Mouse (Mus musculus) midbrain, embryonic 10.5 days (tissue): ENCODE measurements around the gene Ccdc146. TPM values are rescaled to one million over a fixed set of nuclear protein-coding genes. Genes with fewer than 3 reads are reported as not detected.

Experiments
- DNase-seq: peaks from one replicate; pipeline ENCODE4 v3.0.0-alpha.2; 2017; ENCODE audit warnings: low spot score
- H3K27ac ChIP-seq: fragments of 300-500 bp; sonication (generic); replicated peaks from 2 replicates; pipeline ENCODE4 v1.5.1; 2016; ENCODE audit warnings: mild to moderate bottlenecking
- H3K27me3 ChIP-seq: fragments of 300-500 bp; sonication (generic); 2 replicates; pipeline ENCODE4 v1.6.1; 2016; ENCODE audit warnings: low read depth, mild to moderate bottlenecking; ENCODE audit not compliant: poor library complexity, severe bottlenecking
- H3K36me3 ChIP-seq: fragments of 300-500 bp; sonication (generic); 2 replicates; pipeline ENCODE4 v1.6.1; 2016; ENCODE audit warnings: mild to moderate bottlenecking, moderate library complexity
- H3K4me1 ChIP-seq: fragments of 300-500 bp; sonication (generic); 2 replicates; pipeline ENCODE4 v1.6.1; 2016
- H3K4me3 ChIP-seq: fragments of 300-500 bp; sonication (generic); 2 replicates; pipeline ENCODE4 v1.5.1; 2016; ENCODE audit warnings: mild to moderate bottlenecking, moderate library complexity
- H3K9me3 ChIP-seq: fragments of 300-500 bp; sonication (generic); replicated peaks from 2 replicates; pipeline ENCODE4 v1.6.1; 2016; ENCODE audit warnings: mild to moderate bottlenecking
- WGBS: fragments of 180-500 bp; shearing (Covaris S2); methylation state at CpG from one replicate; pipeline ENCODE4 v1.1.7; 2016; 5-methylcytosine and 5-hydroxymethylcytosine counted together
- polyA plus RNA-seq: library from polyadenylated mRNA; unstranded; fragments of >200 nt; fragmentation: Nextera tagmentation; extraction: Ambion mirVana; gene quantifications from 2 replicates; pipeline ENCODE4 v1.2.1, GENCODE M21; 2016

Gene Ccdc146
- polyA plus RNA-seq, 1 experiment from 2014 or later, result 0.12 TPM

DNA sequence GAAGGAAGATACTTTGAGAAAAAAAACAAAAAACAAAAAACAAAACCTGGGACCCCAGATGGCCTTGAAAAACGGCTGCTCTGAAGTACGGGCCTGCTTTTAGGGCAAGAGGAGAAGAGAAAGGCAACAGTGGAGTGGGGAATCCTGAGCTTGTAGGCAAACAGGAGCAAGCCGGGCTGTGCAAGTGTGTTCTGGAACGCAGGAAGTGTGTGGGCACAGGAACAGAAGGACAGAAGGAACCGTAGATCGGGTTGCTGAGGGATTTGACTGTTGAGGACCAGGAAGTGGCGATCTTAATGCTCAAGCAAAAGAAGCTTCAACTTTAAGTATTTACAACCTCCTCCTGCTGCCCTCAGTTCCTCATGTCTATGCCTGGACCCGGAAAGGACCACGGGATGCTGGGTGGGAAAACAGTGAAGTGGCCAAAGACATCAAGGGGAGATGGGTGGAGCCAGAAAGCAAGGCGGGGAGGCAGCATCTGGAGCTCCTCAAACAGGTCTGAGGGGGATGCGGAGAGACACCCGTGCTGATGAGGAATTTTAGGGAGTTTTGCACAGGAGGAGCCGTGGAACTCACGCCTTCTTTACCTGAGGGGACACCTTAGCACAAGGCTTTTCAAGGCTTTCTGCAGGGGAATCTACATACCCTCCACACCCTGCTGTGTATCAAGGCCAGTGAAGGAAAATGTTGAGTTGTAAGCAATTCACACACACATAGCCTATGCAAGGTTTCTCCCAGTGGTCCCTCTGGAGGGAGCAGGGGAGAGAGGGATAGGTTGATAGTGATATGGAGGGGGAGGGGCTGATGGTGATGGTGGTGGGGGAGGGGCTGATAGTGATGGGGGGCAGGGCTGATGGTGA, 40.9 kb downstream of the Ccdc146 start:
- H3K36me3 ChIP-seq, result no peaks in the 10 kb centered on the region
- no peak overlapping the region for H3K4me3 ChIP-seq
- peaks cover 3% of the 10 kb centered on the region; the same call in 1 of the 2 replicates for H3K4me1 ChIP-seq
- H3K27ac ChIP-seq, result no peak overlapping the region; the same call in 1 of the 2 replicates
- WGBS, result 44% methylated on average over 14 of the region's 14 CpGs
- no peak for DNase-seq
- no peaks in the 10 kb centered on the region for H3K9me3 ChIP-seq
- no peaks in the 10 kb centered on the region for H3K27me3 ChIP-seq

DNA sequence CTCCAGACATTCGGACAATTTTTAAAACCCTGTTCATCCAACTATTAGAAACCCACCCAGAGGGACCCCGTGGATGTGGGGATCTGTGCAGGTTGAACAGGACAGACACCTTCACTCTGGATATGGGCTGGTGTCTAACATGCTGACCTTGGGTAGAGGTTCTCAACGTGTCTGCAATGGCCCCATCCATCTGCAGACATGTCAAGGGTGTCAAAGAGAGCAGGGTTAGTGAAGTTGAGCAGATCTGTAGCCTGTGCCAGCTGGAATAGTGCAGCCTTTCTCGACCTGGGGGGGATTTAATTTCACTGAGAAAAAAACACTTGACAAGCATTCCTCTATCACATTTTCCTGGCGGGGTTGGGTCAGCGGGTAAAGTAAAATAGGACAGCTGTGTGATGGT, 41.8 kb downstream of the Ccdc146 start:
- no peaks in the 10 kb centered on the region for H3K9me3 ChIP-seq
- peaks cover 3% of the 10 kb centered on the region; the same call in 1 of the 2 replicates for H3K4me1 ChIP-seq
- no peak overlapping the region for H3K27ac ChIP-seq
- 81% methylated on average over 6 of the region's 6 CpGs for WGBS
- H3K4me3 ChIP-seq, result no peak overlapping the region
- H3K27me3 ChIP-seq, result no peaks in the 10 kb centered on the region
- H3K36me3 ChIP-seq, result no peaks in the 10 kb centered on the region
- DNase-seq, result no peak

DNA sequence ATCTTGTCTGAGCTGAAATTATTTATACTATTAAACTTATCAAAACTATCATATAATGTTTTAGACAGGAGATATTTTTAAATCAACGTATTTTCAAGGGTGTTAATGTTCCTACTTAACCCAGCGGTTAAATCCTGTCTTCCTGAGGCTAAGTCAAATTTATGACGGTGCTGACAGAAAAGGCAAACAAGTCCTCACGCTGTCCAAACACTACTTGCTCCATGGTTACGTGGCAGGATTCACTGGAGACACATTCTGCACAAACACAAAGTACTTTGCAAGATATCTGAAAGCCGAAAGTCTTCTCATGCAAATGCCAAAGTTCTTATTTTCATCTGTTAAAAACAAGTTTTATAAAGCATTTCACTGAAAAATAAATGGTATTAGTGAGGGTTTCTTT, 42.5 kb downstream of the Ccdc146 start:
- Histone ChIP-seq H3K4me1 (peaks cover 3% of the 10 kb centered on the region; the same call in 1 of the 2 replicates), H3K9me3 (no peaks in the 10 kb centered on the region), H3K4me3 (no peak overlapping the region), H3K36me3 (no peaks in the 10 kb centered on the region), H3K27me3 (no peaks in the 10 kb centered on the region), H3K27ac (no peak overlapping the region)
- WGBS, result 78% methylated on average over 6 of the region's 6 CpGs
- no peak for DNase-seq

DNA sequence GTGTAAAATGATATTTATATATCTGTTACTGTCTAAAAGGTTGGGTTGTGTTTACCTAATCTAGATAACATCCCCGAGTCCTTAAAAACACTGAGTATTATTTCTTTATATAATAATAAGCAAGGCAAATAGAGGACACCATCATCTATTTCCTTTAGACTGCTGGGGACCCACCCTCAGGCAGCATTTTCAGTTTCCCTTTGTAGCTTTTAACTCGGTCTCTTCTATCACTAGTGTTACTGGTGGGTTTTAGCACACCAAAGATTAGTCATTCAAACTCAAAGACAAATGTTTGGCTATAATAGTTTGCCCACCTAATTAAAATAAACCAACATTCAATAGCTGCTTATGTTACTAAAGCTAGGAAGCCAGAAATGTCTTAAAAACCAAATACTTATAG, 46.1 kb downstream of the Ccdc146 start:
- Histone ChIP-seq H3K27ac (no peak overlapping the region), H3K36me3 (no peaks in the 10 kb centered on the region), H3K4me3 (no peak overlapping the region), H3K27me3 (peaks cover 6% of the 10 kb centered on the region; the same call in 1 of the 2 replicates), H3K4me1 (peaks cover 2% of the 10 kb centered on the region; the same call in 1 of the 2 replicates), H3K9me3 (no peaks in the 10 kb centered on the region)
- no peak for DNase-seq
- 80% methylated on average over 2 of the region's 2 CpGs for WGBS

DNA sequence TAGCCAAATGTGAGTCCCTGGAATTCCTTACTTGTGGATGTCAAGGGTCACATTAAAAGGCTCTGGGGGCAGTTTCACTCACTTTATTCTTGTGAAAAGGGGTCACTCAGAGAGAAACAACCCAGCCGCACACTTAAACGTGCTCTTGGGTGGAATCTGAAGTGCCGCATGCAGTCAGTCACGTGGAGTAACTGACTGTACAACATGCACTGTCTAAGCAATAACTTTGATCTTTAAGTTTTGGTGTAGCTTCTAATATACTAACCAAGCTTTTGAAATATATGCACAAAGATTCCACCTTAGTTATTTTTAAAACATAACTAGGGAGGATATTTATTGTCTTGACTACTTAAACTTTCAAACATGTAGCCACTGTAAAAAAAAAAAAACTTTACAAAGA, 47.5 kb downstream of the Ccdc146 start:
- H3K9me3 ChIP-seq, result no peaks in the 10 kb centered on the region
- H3K27ac ChIP-seq, result no peak overlapping the region
- no peaks in the 10 kb centered on the region for H3K36me3 ChIP-seq
- peaks cover 13% of the 10 kb centered on the region for H3K4me1 ChIP-seq
- DNase-seq, result no peak
- 87% methylated on average over 4 of the region's 4 CpGs for WGBS
- peaks cover 11% of the 10 kb centered on the region for H3K27me3 ChIP-seq
- no peak overlapping the region for H3K4me3 ChIP-seq

DNA sequence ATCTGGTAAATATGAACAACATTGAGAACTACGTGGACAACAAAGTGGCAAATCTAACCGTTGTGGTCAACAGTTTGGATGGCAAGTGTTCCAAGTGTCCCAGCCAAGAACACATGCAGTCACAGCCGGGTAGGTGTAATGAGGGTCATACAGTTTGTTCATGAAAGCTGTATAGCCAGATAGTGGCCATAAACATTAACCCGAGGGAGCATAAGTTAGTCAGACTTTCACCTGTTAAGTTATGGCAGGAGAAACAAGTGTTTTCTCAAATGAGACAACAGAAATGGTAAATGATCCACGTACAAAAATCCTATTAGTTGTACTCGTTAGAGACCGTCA, 51.3 kb downstream of the Ccdc146 start:
- WGBS, result 74% methylated on average over 7 of the region's 7 CpGs
- peak overlapping the region; percentile 67 for H3K4me3 ChIP-seq
- H3K9me3 ChIP-seq, result no peaks in the 10 kb centered on the region
- peaks cover 16% of the 10 kb centered on the region for H3K4me1 ChIP-seq
- H3K27ac ChIP-seq, result peak overlapping the region; percentile 86; the same call in 1 of the 2 replicates
- H3K36me3 ChIP-seq, result no peaks in the 10 kb centered on the region
- DNase-seq, result no peak
- H3K27me3 ChIP-seq, result peaks cover 14% of the 10 kb centered on the region

GRCm38 (mm10) chr5:21372493-21373179, 51.8 kb downstream of the Ccdc146 start, which contains the start of gene Fgl2:
Gene Fgl2 (plus strand): TSS chr5:21372642.
- Histone ChIP-seq H3K36me3 (no peaks in the 10 kb centered on the region), H3K9me3 (no peaks in the 10 kb centered on the region), H3K4me1 (peaks cover 21% of the 10 kb centered on the region), H3K4me3 (peak within 1 kb of the TSS; percentile 67), H3K27me3 (peaks cover 14% of the 10 kb centered on the region), H3K27ac (peak within 1 kb of the TSS; percentile 86)
- WGBS, result 6% methylated on average over 31 of the region's 31 CpGs
- peak; percentile 80 for DNase-seq

DNA sequence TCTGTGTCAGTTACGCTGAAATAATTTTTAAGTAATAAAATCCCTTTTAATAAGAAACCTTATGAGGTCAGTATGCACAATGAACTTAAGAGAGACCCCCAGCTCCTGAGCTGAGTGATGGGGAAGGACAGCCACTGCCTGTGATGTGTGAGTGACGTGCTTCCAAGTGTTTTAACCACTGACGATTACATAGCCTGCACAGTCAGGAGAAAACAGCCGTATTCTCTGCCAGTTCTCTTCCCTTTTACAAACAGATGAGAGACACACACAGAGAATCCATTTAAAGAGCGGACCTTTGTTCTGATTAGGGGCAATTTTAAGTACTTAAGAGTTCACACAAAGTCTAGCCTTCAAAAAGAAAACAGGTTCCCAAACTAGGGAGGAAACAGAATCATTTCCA, 52.6 kb downstream of the Ccdc146 start:
- H3K4me3 ChIP-seq, result peak overlapping the region; percentile 67
- WGBS, result 41% methylated on average over 5 of the region's 5 CpGs
- H3K27ac ChIP-seq, result peak overlapping the region; percentile 86; the same call in 1 of the 2 replicates
- H3K27me3 ChIP-seq, result peaks cover 14% of the 10 kb centered on the region
- no peaks in the 10 kb centered on the region for H3K9me3 ChIP-seq
- no peaks in the 10 kb centered on the region for H3K36me3 ChIP-seq
- peaks cover 27% of the 10 kb centered on the region for H3K4me1 ChIP-seq
- no peak for DNase-seq

- DNase-seq, result no peak
- 91% methylated on average over 5 of the region's 5 CpGs for WGBS
- Histone ChIP-seq H3K27me3 (peaks cover 14% of the 10 kb centered on the region), H3K4me3 (no peak overlapping the region), H3K9me3 (no peaks in the 10 kb centered on the region), H3K4me1 (peaks cover 29% of the 10 kb centered on the region), H3K27ac (no peak overlapping the region), H3K36me3 (no peaks in the 10 kb centered on the region)
These were observed 54.1 kb downstream of the Ccdc146 start for GRCm38 (mm10) chr5:21370218-21370947.

DNA sequence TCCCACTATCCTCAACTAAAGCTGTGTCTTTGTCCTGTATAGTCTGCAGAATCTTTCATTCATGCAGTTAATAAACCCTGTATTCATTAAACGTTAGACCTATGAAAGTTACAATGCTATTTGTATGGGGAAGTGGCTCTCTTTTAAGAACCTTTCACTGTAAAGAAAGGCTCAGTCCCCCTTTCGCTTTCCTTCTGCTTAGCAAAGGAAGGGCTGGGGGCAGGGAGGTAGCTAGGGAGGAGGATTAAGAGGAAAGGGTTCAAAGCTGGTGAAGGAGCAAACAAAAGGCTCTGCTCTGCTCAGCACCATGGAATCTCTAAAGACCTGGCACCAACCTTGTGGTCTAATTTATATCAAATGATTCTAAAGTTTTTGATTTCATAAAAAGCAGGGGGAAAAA, 57.0 kb downstream of the Ccdc146 start:
- Histone ChIP-seq H3K9me3 (no peaks in the 10 kb centered on the region), H3K27me3 (0 out of 2 replicates have a peak, but pooled peaks cover 2% of the 10 kb centered on the region), H3K27ac (peak overlapping the region; percentile 61), H3K4me1 (peaks cover 22% of the 10 kb centered on the region), H3K4me3 (no peak overlapping the region), H3K36me3 (no peaks in the 10 kb centered on the region)
- peak; percentile 28 for DNase-seq
- 10% methylated on average over 2 of the region's 2 CpGs for WGBS

GRCm38 (mm10) chr5:21366338-21367053, 58.0 kb downstream of the Ccdc146 start:
- no peak for DNase-seq
- no peaks in the 10 kb centered on the region for H3K9me3 ChIP-seq
- 70% methylated on average over 4 of the region's 4 CpGs for WGBS
- H3K27me3 ChIP-seq, result 0 out of 2 replicates have a peak, but pooled peaks cover under 1% of the 10 kb centered on the region
- peaks cover 14% of the 10 kb centered on the region for H3K4me1 ChIP-seq
- no peak overlapping the region for H3K4me3 ChIP-seq
- H3K36me3 ChIP-seq, result no peaks in the 10 kb centered on the region
- H3K27ac ChIP-seq, result 0 out of 2 replicates have a peak overlapping the region, but pooled peaks have one; percentile 20

DNA sequence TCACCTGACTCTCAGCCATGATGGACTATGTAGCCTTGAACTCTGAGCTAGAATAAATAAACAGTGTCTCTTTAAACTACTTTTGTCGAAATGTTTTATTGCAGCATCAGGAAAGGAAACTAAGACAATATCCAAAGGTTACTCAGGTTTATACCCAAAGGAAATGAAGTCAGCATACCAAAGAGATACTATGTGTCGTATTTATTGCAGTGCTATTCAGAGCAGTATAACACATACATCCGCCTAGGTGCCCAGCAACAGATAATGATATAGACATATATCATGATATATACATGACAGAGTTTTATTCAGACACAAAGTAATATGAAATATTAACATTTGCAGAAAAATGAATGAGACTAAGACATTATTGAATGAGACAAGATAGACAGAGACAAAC, 61.1 kb downstream of the Ccdc146 start:
- WGBS, result 88% methylated on average over 3 of the region's 3 CpGs
- Histone ChIP-seq H3K27ac (no peak overlapping the region), H3K36me3 (no peaks in the 10 kb centered on the region), H3K9me3 (no peaks in the 10 kb centered on the region), H3K4me3 (no peak overlapping the region), H3K4me1 (peaks cover 14% of the 10 kb centered on the region), H3K27me3 (no peaks in the 10 kb centered on the region)
- no peak for DNase-seq
